Mouse (Mus musculus) G1E (cell line): ENCODE results near the gene Hist1h2bg. TPM values are rescaled to one million over a fixed set of nuclear protein-coding genes. Genes with fewer than 3 reads are reported as not detected.

ENCODE experiments used
- ATAC-seq: 2 replicates; pipeline ENCODE4 v1.8.0; 2016; ENCODE audit warnings: mild to moderate bottlenecking; ENCODE audit not compliant: insufficient number of reproducible peaks, poor library complexity, low FRiP score, severe bottlenecking; ENCODE audit errors: extremely low read depth
- DNase-seq: peaks from one replicate; pipeline ENCODE4 v3.0.0; 2012; ENCODE audit warnings: low spot score
- H3K27me3 ChIP-seq: 2 replicates; pipeline ENCODE4 v1.6.1; 2012; ENCODE audit warnings: mild to moderate bottlenecking, low read length, inconsistent platforms; ENCODE audit not compliant: insufficient read depth
- H3K36me3 ChIP-seq: replicated peaks from 2 replicates; pipeline ENCODE3; 2012; ENCODE audit warnings: mild to moderate bottlenecking, inconsistent platforms
- H3K4me1 ChIP-seq: 2 replicates; pipeline ENCODE4 v1.6.1; 2012; ENCODE audit warnings: low read depth, low read length, inconsistent platforms, mixed read lengths; ENCODE audit not compliant: insufficient read depth
- H3K4me3 ChIP-seq: 2 replicates; pipeline ENCODE4 v1.5.1; 2012; ENCODE audit warnings: low read depth, mild to moderate bottlenecking, inconsistent platforms, low read length, moderate library complexity, mixed read lengths
- H3K9me3 ChIP-seq: replicated peaks from 2 replicates; pipeline ENCODE4 v1.6.1; 2012; ENCODE audit warnings: inconsistent platforms
- CTCF ChIP-seq: IDR thresholded peaks from 2 replicates; pipeline ENCODE4 v1.5.1; 2012; ENCODE audit warnings: low read depth, low read length, inconsistent platforms, mixed read lengths
- GATA1 ChIP-seq: IDR thresholded peaks from 2 replicates; pipeline ENCODE4 v1.6.1; 2012; ENCODE audit warnings: borderline replicate concordance, low read length, inconsistent platforms, mixed read lengths
- GATA2 ChIP-seq: IDR thresholded peaks from 2 replicates; pipeline ENCODE4 v1.6.1; 2012; ENCODE audit warnings: low read depth, low read length, inconsistent platforms, borderline replicate concordance
- POLR2AphosphoS5 ChIP-seq: IDR thresholded peaks from 2 replicates; pipeline ENCODE4 v1.6.1; 2012; ENCODE audit warnings: low read depth, low read length, inconsistent platforms; ENCODE audit not compliant: insufficient replicate concordance
- TAL1 ChIP-seq: conservative IDR thresholded peaks from 2 replicates; pipeline ENCODE4 v1.6.1; 2012; ENCODE audit warnings: low read depth, low read length, inconsistent platforms, mixed read lengths
- polyA plus RNA-seq: library from polyadenylated mRNA; stranded (reverse); fragments of >175 nt; gene quantifications from 2 replicates; pipeline ENCODE4 v1.2.3, GENCODE M21; 2012
- total RNA-seq, 2 experiments: library from RNA; stranded (forward) in 1 of 2; stranded (reverse) in 1 of 2; fragments of 200-1000 nt in 1 of 2; fragments of >200 nt in 1 of 2; fragmentation: Nextera tagmentation in 1 of 2; gene quantifications; 2 replicates each; pipeline ENCODE4 v1.2.3; 2014 to 2017

Gene Hist1h2bg
- total and polyA plus RNA-seq, 3 experiments: 13.0 to 1,531 (median 1,342) TPM

GRCm38 (mm10) chr13:23609844-23610243 is 38.6 kb downstream of the Hist1h2bg start:
- no peaks in the 10 kb centered on the region for H3K9me3 ChIP-seq
- peaks cover 22% of the 10 kb centered on the region for H3K36me3 ChIP-seq
- DNase-seq: no peak
- ATAC-seq: no peak
- TF ChIP-seq POLR2AphosphoS5 (no peak), CTCF (no peak), GATA2 (no peak), GATA1 (no peak), TAL1 (no peak)
- peaks cover 15% of the 10 kb centered on the region for H3K4me1 ChIP-seq
- no peaks in the 10 kb centered on the region for H3K27me3 ChIP-seq
- H3K4me3 ChIP-seq: no peak overlapping the region

GRCm38 (mm10) chr13:23610393-23610792 is 39.2 kb downstream of the Hist1h2bg start:
- Histone ChIP-seq H3K4me3 (no peak overlapping the region), H3K9me3 (no peaks in the 10 kb centered on the region), H3K4me1 (peaks cover 11% of the 10 kb centered on the region), H3K27me3 (no peaks in the 10 kb centered on the region), H3K36me3 (peaks cover 18% of the 10 kb centered on the region)
- DNase-seq (no peak), ATAC-seq (no peak)
- no peak for TF ChIP-seq GATA2
- TF ChIP-seq CTCF: no peak
- no peak for TF ChIP-seq POLR2AphosphoS5
- no peak for TF ChIP-seq TAL1
- no peak for TF ChIP-seq GATA1

DNA sequence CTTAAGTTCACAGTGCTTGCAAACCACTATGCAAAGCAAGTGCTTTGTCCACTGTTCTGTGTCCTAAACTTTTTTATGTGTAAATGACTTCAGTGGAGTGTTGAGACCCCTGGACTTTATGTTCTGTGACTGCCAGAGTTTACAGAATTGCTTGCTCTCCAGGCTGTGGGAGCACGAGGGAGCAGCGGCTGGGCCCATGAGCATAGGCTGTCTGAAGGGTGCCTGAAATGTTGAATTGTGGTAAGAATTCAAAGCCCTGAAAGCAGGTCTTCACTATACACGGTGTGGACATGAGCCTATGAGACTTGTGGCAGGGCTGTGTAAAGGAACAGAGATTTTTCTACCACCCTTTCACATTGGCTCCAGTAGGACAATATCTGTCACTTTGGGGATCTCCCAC is 40.4 kb downstream of the Hist1h2bg start:
- H3K4me3 ChIP-seq: no peak overlapping the region
- H3K36me3 ChIP-seq: peaks cover 18% of the 10 kb centered on the region
- DNase-seq (no peak), ATAC-seq (no peak)
- H3K27me3 ChIP-seq: no peaks in the 10 kb centered on the region
- peaks cover 11% of the 10 kb centered on the region for H3K4me1 ChIP-seq
- no peaks in the 10 kb centered on the region for H3K9me3 ChIP-seq
- TF ChIP-seq CTCF (no peak), GATA1 (no peak), POLR2AphosphoS5 (no peak), TAL1 (no peak), GATA2 (no peak)

- no peaks in the 10 kb centered on the region for H3K9me3 ChIP-seq
- TF ChIP-seq POLR2AphosphoS5: no peak
- TF ChIP-seq TAL1: no peak
- TF ChIP-seq CTCF: no peak
- TF ChIP-seq GATA2: no peak
- no peak for TF ChIP-seq GATA1
- H3K4me3 ChIP-seq: peak overlapping the region; percentile 70
- no peaks in the 10 kb centered on the region for H3K36me3 ChIP-seq
- no peak for DNase-seq
- H3K4me1 ChIP-seq: peaks cover 23% of the 10 kb centered on the region
- no peaks in the 10 kb centered on the region for H3K27me3 ChIP-seq
- ATAC-seq: no peak
Measured at GRCm38 (mm10) chr13:23620056-23620732, 49.0 kb downstream of the Hist1h2bg start.

DNA sequence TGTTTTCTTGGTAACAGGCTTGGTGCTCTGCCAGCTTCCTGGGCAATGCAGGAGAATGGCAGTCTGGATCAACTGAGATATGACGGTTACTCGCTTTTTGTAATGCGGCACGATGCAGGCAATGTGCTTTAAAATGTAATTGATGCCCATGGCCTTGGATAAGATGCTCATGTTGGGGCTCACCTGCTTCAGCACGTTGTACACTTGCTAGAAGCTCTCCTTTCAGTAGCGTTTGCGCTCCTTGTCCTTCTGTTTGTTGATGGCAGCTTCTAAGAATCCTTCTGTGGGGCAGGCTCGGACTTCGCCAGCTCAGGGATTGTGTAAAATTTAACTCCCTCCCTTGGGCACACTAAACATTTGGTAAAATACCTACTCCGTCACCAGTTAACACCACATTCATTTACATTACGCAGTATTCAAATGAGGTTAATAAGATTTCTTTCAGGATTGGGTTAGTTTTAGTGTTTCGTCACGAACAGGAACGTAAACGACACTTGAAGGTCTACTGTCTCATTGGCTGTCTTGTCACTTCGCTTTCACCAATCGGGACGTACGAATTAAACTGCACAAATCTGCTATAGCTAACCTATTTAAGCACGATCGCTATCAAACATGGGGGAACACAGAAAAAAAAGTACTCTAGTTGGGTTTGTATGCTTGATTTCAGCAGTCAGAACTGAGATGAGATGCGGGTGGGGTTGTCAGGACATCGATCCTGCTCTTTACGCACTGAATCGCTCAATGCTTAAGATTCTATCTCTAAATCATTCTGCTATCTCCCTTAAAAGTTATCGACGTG is 49.7 kb downstream of the Hist1h2bg start, which contains the start of gene Hist1h2be:
Hist1h2be (minus strand) TSS at position 392 of the 799 bp plus-strand sequence.
- Histone ChIP-seq H3K27me3 (0 out of 2 replicates have a peak, but pooled peaks cover 5% of the 10 kb centered on the region), H3K36me3 (no peaks in the 10 kb centered on the region), H3K4me1 (peaks cover 23% of the 10 kb centered on the region), H3K4me3 (peak within 1 kb of the TSS; percentile 70), H3K9me3 (no peaks in the 10 kb centered on the region)
- TF ChIP-seq GATA1 (no peak), POLR2AphosphoS5 (peak; percentile 96), TAL1 (no peak)
- DNase-seq: peak; percentile 47
- peak; percentile 79 for ATAC-seq

Other genes with a start within 250 kb of the Hist1h2bg start
Only the 20 nearest of the 35 such genes appear.
- 18.3 and 31.6 TPM in 2 replicates for gene Btn1a1, start 105.5 kb upstream of the Hist1h2bg start, total RNA-seq (2014; fragmentation: Nextera tagmentation)
- gene Btn1a1, start 105.5 kb upstream of the Hist1h2bg start, total RNA-seq (2017): 0.82 and 1.5 TPM in 2 replicates
- 0.75 and 0.80 TPM in 2 replicates for gene Btn1a1, start 105.5 kb upstream of the Hist1h2bg start, polyA plus RNA-seq
- not detected in 2 replicates for gene Btn2a2, start 82.5 kb upstream of the Hist1h2bg start, total RNA-seq (2014; fragmentation: Nextera tagmentation)
- gene Btn2a2, start 82.5 kb upstream of the Hist1h2bg start, total RNA-seq (2017): 0.06 and 0.22 TPM in 2 replicates
- not detected in 2 replicates for gene Btn2a2, start 82.5 kb upstream of the Hist1h2bg start, polyA plus RNA-seq
- 309 and 344 TPM in 2 replicates for gene Hist1h4h, start 40.3 kb upstream of the Hist1h2bg start, total RNA-seq (2014; fragmentation: Nextera tagmentation)
- 843 and 1,115 TPM in 2 replicates for gene Hist1h4h, start 40.3 kb upstream of the Hist1h2bg start, total RNA-seq (2017)
- 11.0 and 66.6 TPM in 2 replicates for gene Hist1h4h, start 40.3 kb upstream of the Hist1h2bg start, polyA plus RNA-seq
- 510 and 530 TPM in 2 replicates for gene Hist1h2af, start 37.5 kb upstream of the Hist1h2bg start, total RNA-seq (2014; fragmentation: Nextera tagmentation)
- gene Hist1h2af, start 37.5 kb upstream of the Hist1h2bg start, total RNA-seq (2017): 1,417 and 2,284 TPM in 2 replicates
- 1,681 and 3,392 TPM in 2 replicates for gene Hist1h2af, start 37.5 kb upstream of the Hist1h2bg start, polyA plus RNA-seq
- gene Hist1h3g, start 36.0 kb upstream of the Hist1h2bg start, total RNA-seq (2014; fragmentation: Nextera tagmentation): 647 and 719 TPM in 2 replicates
- 217 and 302 TPM in 2 replicates for gene Hist1h3g, start 36.0 kb upstream of the Hist1h2bg start, total RNA-seq (2017)
- 12.1 and 32.9 TPM in 2 replicates for gene Hist1h3g, start 36.0 kb upstream of the Hist1h2bg start, polyA plus RNA-seq
- gene Hist1h2bh, start 28.0 kb upstream of the Hist1h2bg start, total RNA-seq (2014; fragmentation: Nextera tagmentation): 32.7 and 41.6 TPM in 2 replicates
- 77.6 and 126 TPM in 2 replicates for gene Hist1h2bh, start 28.0 kb upstream of the Hist1h2bg start, total RNA-seq (2017)
- 0.91 and 4.9 TPM in 2 replicates for gene Hist1h2bh, start 28.0 kb upstream of the Hist1h2bg start, polyA plus RNA-seq
- gene Hist1h3f, start 27.3 kb upstream of the Hist1h2bg start, total RNA-seq (2014; fragmentation: Nextera tagmentation): 125 and 143 TPM in 2 replicates
- 96.8 and 187 TPM in 2 replicates for gene Hist1h3f, start 27.3 kb upstream of the Hist1h2bg start, total RNA-seq (2017)
- 1.8 and 12.3 TPM in 2 replicates for gene Hist1h3f, start 27.3 kb upstream of the Hist1h2bg start, polyA plus RNA-seq
- 443 and 478 TPM in 2 replicates for gene Hist1h4f, start 19.7 kb upstream of the Hist1h2bg start, total RNA-seq (2014; fragmentation: Nextera tagmentation)
- gene Hist1h4f, start 19.7 kb upstream of the Hist1h2bg start, total RNA-seq (2017): 2,744 and 3,177 TPM in 2 replicates
- 8.0 and 49.6 TPM in 2 replicates for gene Hist1h4f, start 19.7 kb upstream of the Hist1h2bg start, polyA plus RNA-seq
- gene Hist1h1d, start 18.1 kb upstream of the Hist1h2bg start, total RNA-seq (2014; fragmentation: Nextera tagmentation): 71.9 and 74.3 TPM in 2 replicates
- 127 and 128 TPM in 2 replicates for gene Hist1h1d, start 18.1 kb upstream of the Hist1h2bg start, total RNA-seq (2017)
- 0.43 and 2.1 TPM in 2 replicates for gene Hist1h1d, start 18.1 kb upstream of the Hist1h2bg start, polyA plus RNA-seq
- gene Hist1h3e, start 9.0 kb upstream of the Hist1h2bg start, total RNA-seq (2014; fragmentation: Nextera tagmentation): 466 and 595 TPM in 2 replicates
- gene Hist1h3e, start 9.0 kb upstream of the Hist1h2bg start, total RNA-seq (2017): 426 and 591 TPM in 2 replicates
- 6.8 and 31.3 TPM in 2 replicates for gene Hist1h3e, start 9.0 kb upstream of the Hist1h2bg start, polyA plus RNA-seq
- gene Hist1h2ae, start 176 bp upstream of the Hist1h2bg start, total RNA-seq (2014; fragmentation: Nextera tagmentation): 81.0 and 140 TPM in 2 replicates
- 258 and 359 TPM in 2 replicates for gene Hist1h2ae, start 176 bp upstream of the Hist1h2bg start, total RNA-seq (2017)
- 31.2 and 48.5 TPM in 2 replicates for gene Hist1h2ae, start 176 bp upstream of the Hist1h2bg start, polyA plus RNA-seq
- gene Hist1h2bf, start 2.8 kb downstream of the Hist1h2bg start, total RNA-seq (2014; fragmentation: Nextera tagmentation): 610 and 627 TPM in 2 replicates
- gene Hist1h2bf, start 2.8 kb downstream of the Hist1h2bg start, total RNA-seq (2017): 748 and 859 TPM in 2 replicates
- gene Hist1h2bf, start 2.8 kb downstream of the Hist1h2bg start, polyA plus RNA-seq: 5.7 and 27.4 TPM in 2 replicates
- gene Hist1h2ad, start 3.0 kb downstream of the Hist1h2bg start, total RNA-seq (2014; fragmentation: Nextera tagmentation): 5.3 and 7.3 TPM in 2 replicates
- gene Hist1h2ad, start 3.0 kb downstream of the Hist1h2bg start, total RNA-seq (2017): 491 and 756 TPM in 2 replicates
- 2.3 and 7.4 TPM in 2 replicates for gene Hist1h2ad, start 3.0 kb downstream of the Hist1h2bg start, polyA plus RNA-seq
- gene Hist1h3d, start 4.4 kb downstream of the Hist1h2bg start, total RNA-seq (2014; fragmentation: Nextera tagmentation): 524 and 556 TPM in 2 replicates
- gene Hist1h3d, start 4.4 kb downstream of the Hist1h2bg start, total RNA-seq (2017): 92.0 and 101 TPM in 2 replicates
- gene Hist1h3d, start 4.4 kb downstream of the Hist1h2bg start, polyA plus RNA-seq: 3.7 and 9.6 TPM in 2 replicates
- gene Hist1h4d, start 10.2 kb downstream of the Hist1h2bg start, total RNA-seq (2014; fragmentation: Nextera tagmentation): 2,252 and 2,609 TPM in 2 replicates
- gene Hist1h4d, start 10.2 kb downstream of the Hist1h2bg start, total RNA-seq (2017): 1,080 and 1,131 TPM in 2 replicates
- gene Hist1h4d, start 10.2 kb downstream of the Hist1h2bg start, polyA plus RNA-seq: 14.6 and 40.1 TPM in 2 replicates
- gene Hist1h2be, start 49.7 kb downstream of the Hist1h2bg start, total RNA-seq (2014; fragmentation: Nextera tagmentation): 27.7 and 30.2 TPM in 2 replicates
- gene Hist1h2be, start 49.7 kb downstream of the Hist1h2bg start, total RNA-seq (2017): 110 and 153 TPM in 2 replicates
- gene Hist1h2be, start 49.7 kb downstream of the Hist1h2bg start, polyA plus RNA-seq: 0.56 and 3.5 TPM in 2 replicates
- gene Hist1h1e, start 51.2 kb downstream of the Hist1h2bg start, total RNA-seq (2014; fragmentation: Nextera tagmentation): 1,109 and 1,273 TPM in 2 replicates
- 215 and 254 TPM in 2 replicates for gene Hist1h1e, start 51.2 kb downstream of the Hist1h2bg start, total RNA-seq (2017)
- gene Hist1h1e, start 51.2 kb downstream of the Hist1h2bg start, polyA plus RNA-seq: 4.0 and 18.2 TPM in 2 replicates
- gene Hist1h2ac, start 112.6 kb downstream of the Hist1h2bg start, total RNA-seq (2014; fragmentation: Nextera tagmentation): 5.1 and 6.4 TPM in 2 replicates
- 54.4 and 93.5 TPM in 2 replicates for gene Hist1h2ac, start 112.6 kb downstream of the Hist1h2bg start, total RNA-seq (2017)
- 1.1 and 3.8 TPM in 2 replicates for gene Hist1h2ac, start 112.6 kb downstream of the Hist1h2bg start, polyA plus RNA-seq
- gene Hist1h2bc, start 112.8 kb downstream of the Hist1h2bg start, total RNA-seq (2014; fragmentation: Nextera tagmentation): 62.5 and 102 TPM in 2 replicates
- 387 and 479 TPM in 2 replicates for gene Hist1h2bc, start 112.8 kb downstream of the Hist1h2bg start, total RNA-seq (2017)
- gene Hist1h2bc, start 112.8 kb downstream of the Hist1h2bg start, polyA plus RNA-seq: 8.5 and 11.3 TPM in 2 replicates
- not detected in 2 replicates for gene Hist1h1t, start 124.4 kb downstream of the Hist1h2bg start, total RNA-seq (2014; fragmentation: Nextera tagmentation)
- 0.16 and 0.29 TPM in 2 replicates for gene Hist1h1t, start 124.4 kb downstream of the Hist1h2bg start, total RNA-seq (2017)
- gene Hist1h1t, start 124.4 kb downstream of the Hist1h2bg start, polyA plus RNA-seq: not detected in 2 replicates